Mouse (Mus musculus): Measurements from ENCODE around the gene Atp1b1. TPM values are rescaled to one million over a fixed set of nuclear protein-coding genes. Genes with fewer than 3 reads are reported as not detected.

Gene Atp1b1
- total and polyA plus RNA-seq, 3 experiments = 0.23 to 0.43 TPM; not detected in 1

DNA sequence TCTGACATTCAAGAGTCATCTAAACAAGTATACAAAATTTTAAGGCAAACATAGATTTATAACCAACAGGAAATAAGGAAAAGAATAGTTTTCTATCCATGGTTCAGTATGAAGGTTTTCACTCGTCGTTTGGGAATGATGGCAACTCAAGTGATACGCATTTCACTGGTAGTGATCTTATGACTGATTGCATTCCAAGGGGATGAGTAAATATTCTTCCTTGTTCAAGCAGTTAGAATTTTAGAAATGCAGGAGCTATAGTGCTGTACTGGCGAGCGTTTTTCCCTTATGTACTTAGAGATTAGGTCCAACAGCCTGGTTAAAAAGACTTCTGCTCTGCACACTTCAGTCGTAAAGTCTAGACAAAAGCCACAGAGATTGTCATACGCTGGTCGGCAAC is 38.8 kb downstream of the Atp1b1 start:
- H3K9ac ChIP-seq (ENCODE audit: control insufficient read depth, low read depth, low read length, poor library complexity, severe bottlenecking) = no peak overlapping the region
- no peaks in the 10 kb centered on the region for H3K79me2 ChIP-seq (ENCODE audit: control insufficient read depth, insufficient read depth, low read length, poor library complexity)
- H3K27ac ChIP-seq (ENCODE audit: control insufficient read depth, low read depth, low read length) = no peak overlapping the region
- H3K4me1 ChIP-seq (ENCODE audit: control insufficient read depth in 1 of 2, insufficient read depth in 2 of 2, low read length in 2 of 2) = no peaks in the 10 kb centered on the region
- TF ChIP-seq BHLHE40 (IDR thresholded peaks at IDR 0.05; ENCODE audit: borderline replicate concordance, low read depth, low read length) (no peak), NRF1 (IDR thresholded peaks at IDR 0.05; ENCODE audit: insufficient read depth, low read depth, low read length, poor library complexity, severe bottlenecking) (no peak), ZMIZ1 (IDR thresholded peaks at IDR 0.05; ENCODE audit: low read depth, low read length) (no peak), E2F4 (IDR thresholded peaks at IDR 0.05; ENCODE audit: borderline replicate concordance, low read depth, low read length) (no peak), JUND (IDR thresholded peaks at IDR 0.05; ENCODE audit: low read depth, low read length) (no peak), TAL1 (IDR thresholded peaks at IDR 0.05; ENCODE audit: low read length) (no peak)
- H3K9me3 ChIP-seq (replicated peaks; ENCODE audit: insufficient read depth, low read length) = no peaks in the 10 kb centered on the region
- no peaks in the 10 kb centered on the region for H3K36me3 ChIP-seq (ENCODE audit: control insufficient read depth in 1 of 2, insufficient read depth in 2 of 2, low read length in 2 of 2)
- no peaks in the 10 kb centered on the region for H3K27me3 ChIP-seq (ENCODE audit: control insufficient read depth in 1 of 2, insufficient read depth in 2 of 2, low read length in 2 of 2)
- H3K4me3 ChIP-seq (ENCODE audit: control insufficient read depth in 1 of 2, insufficient read depth in 1 of 2, low read depth in 2 of 2, low read length in 2 of 2) = no peak overlapping the region
- no peak for DNase-seq (ENCODE audit: low read depth, low spot score)

DNA sequence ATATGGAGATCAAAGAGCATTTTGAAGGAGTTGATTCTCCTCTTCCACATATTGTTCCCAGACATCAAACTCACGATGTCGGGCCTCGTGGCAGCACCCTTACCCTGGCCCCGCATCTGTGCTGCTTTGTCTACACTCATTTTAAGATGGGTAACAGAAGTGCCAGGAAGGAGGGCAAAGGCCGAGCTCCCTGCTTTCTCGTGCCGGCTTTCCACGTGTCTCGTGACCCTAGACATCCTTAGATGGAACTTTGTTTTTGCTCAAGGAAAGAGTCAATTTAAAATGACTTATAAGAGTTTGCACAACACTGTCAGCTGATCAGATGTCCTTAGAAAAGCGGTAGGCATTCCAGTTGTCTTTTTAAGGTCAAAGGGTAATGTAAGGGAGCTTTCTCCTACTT is 39.8 kb downstream of the Atp1b1 start:
- Histone ChIP-seq H3K36me3 (ENCODE audit: control insufficient read depth in 1 of 2, insufficient read depth in 2 of 2, low read length in 2 of 2) (no peaks in the 10 kb centered on the region), H3K4me1 (ENCODE audit: control insufficient read depth in 1 of 2, insufficient read depth in 2 of 2, low read length in 2 of 2) (no peaks in the 10 kb centered on the region), H3K9ac (ENCODE audit: control insufficient read depth, low read depth, low read length, poor library complexity, severe bottlenecking) (no peak overlapping the region), H3K4me3 (ENCODE audit: control insufficient read depth in 1 of 2, insufficient read depth in 1 of 2, low read depth in 2 of 2, low read length in 2 of 2) (no peak overlapping the region), H3K27ac (ENCODE audit: control insufficient read depth, low read depth, low read length) (no peak overlapping the region), H3K27me3 (ENCODE audit: control insufficient read depth in 1 of 2, insufficient read depth in 2 of 2, low read length in 2 of 2) (no peaks in the 10 kb centered on the region), H3K79me2 (ENCODE audit: control insufficient read depth, insufficient read depth, low read length, poor library complexity) (no peaks in the 10 kb centered on the region), H3K9me3 (replicated peaks; ENCODE audit: insufficient read depth, low read length) (no peaks in the 10 kb centered on the region)
- TF ChIP-seq TAL1 (IDR thresholded peaks at IDR 0.05; ENCODE audit: low read length) = no peak
- no peak for TF ChIP-seq BHLHE40 (IDR thresholded peaks at IDR 0.05; ENCODE audit: borderline replicate concordance, low read depth, low read length)
- no peak for TF ChIP-seq ZNF384 (IDR thresholded peaks at IDR 0.05; ENCODE audit: low read depth, low read length)
- no peak for TF ChIP-seq SIN3A (IDR thresholded peaks at IDR 0.05; ENCODE audit: low read length)
- no peak for TF ChIP-seq MAZ (IDR thresholded peaks at IDR 0.05; ENCODE audit: low read depth, low read length)
- DNase-seq (ENCODE audit: low read depth, low spot score) = no peak

DNA sequence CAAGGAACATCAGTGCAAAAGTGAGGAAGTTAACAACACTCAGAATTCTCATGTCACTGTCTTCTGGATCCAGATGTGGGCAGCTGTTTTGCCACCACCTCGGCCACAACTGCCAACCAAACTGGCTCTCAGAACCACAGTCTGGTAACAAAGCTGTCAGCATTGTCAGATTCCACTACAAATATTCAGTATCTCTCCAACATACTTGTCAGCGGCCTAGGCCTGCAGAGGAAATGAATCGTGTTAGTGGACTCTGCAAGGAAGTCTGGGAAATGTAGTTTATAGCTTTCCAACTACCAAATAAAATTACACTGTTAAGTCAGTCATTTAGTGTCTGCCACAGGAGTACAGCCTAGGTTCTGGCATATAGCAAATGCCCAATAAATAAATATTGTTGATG is 40.6 kb downstream of the Atp1b1 start:
- Histone ChIP-seq H3K4me1 (ENCODE audit: control insufficient read depth in 1 of 2, insufficient read depth in 2 of 2, low read length in 2 of 2) (0 out of 4 replicates have a peak, but pooled peaks cover 0 to 3% of the 10 kb centered on the region in 2 experiments), H3K27ac (ENCODE audit: control insufficient read depth, low read depth, low read length) (no peak overlapping the region), H3K79me2 (ENCODE audit: control insufficient read depth, insufficient read depth, low read length, poor library complexity) (no peaks in the 10 kb centered on the region), H3K9ac (ENCODE audit: control insufficient read depth, low read depth, low read length, poor library complexity, severe bottlenecking) (no peak overlapping the region), H3K27me3 (ENCODE audit: control insufficient read depth in 1 of 2, insufficient read depth in 2 of 2, low read length in 2 of 2) (no peaks in the 10 kb centered on the region), H3K9me3 (replicated peaks; ENCODE audit: insufficient read depth, low read length) (no peaks in the 10 kb centered on the region), H3K4me3 (ENCODE audit: control insufficient read depth in 1 of 2, insufficient read depth in 1 of 2, low read depth in 2 of 2, low read length in 2 of 2) (no peak overlapping the region), H3K36me3 (ENCODE audit: control insufficient read depth in 1 of 2, insufficient read depth in 2 of 2, low read length in 2 of 2) (no peaks in the 10 kb centered on the region)
- DNase-seq (ENCODE audit: low read depth, low spot score) = no peak
- TF ChIP-seq USF2 (IDR thresholded peaks at IDR 0.05; ENCODE audit: borderline replicate concordance in 1 of 2, insufficient read depth in 1 of 2, low read depth in 1 of 2, low read length in 2 of 2) (no peak), HCFC1 (IDR thresholded peaks at IDR 0.05; ENCODE audit: low read depth, low read length) (peak; percentile 57)

Data from MEL (cell line).